Mouse (Mus musculus): ENCODE results near the gene Ifitm3.

DNA sequence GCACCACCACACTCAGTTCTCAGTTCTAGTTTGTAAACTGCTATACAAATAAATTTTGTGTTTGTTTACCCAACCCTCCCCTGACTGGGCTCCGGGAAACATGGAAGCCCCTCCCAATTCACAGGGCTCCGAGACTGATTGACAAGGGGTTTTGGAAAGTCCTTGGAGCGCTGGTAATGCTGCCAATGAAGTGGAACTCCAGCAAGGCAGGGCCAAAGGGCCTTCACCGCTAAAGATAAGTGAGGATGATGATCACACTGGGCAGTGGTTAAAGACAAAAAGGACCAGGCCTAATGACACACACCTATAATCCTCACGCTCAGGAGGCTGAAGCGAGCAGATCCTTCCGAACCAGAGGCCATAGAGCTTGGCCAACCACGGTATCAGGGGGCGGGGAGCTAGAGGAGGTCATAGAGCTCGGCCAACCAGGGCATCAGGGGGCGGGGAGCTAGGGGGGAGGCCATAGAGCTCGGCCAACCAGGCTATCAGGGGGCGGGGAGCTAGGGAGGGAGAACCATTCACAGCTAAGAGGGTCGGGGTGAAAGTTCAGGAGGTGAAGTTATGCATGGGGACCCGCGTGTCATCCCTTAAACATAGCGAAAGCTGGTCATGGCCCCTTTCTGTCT, 40.6 kb upstream of the Ifitm3 start:
- no peak for TF ChIP-seq CTCF (IDR thresholded peaks at IDR 0.05; ENCODE audit: insufficient read depth, low read depth, low read length)
- TF ChIP-seq POLR2A (IDR thresholded peaks at IDR 0.05; ENCODE audit: insufficient read depth, low read depth, low read length): no peak
